Mouse (Mus musculus) stomach, postnatal 0 days (tissue): Measurements from ENCODE around the gene 2810408A11Rik.

Experiments used
- CTCF ChIP-seq: IDR thresholded peaks from 2 replicates; pipeline ENCODE4 v1.5.1; 2016; ENCODE audit warnings: antibody characterized with exemption, low read depth, mild to moderate bottlenecking, moderate library complexity
- EP300 ChIP-seq: optimal IDR thresholded peaks from 2 replicates; pipeline ENCODE3; 2016; ENCODE audit warnings: antibody characterized with exemption

GRCm38 (mm10) chr11:69871822-69872221 is 29.0 kb downstream of the 2810408A11Rik start:
- TF ChIP-seq CTCF (no peak), EP300 (no peak)
